8 mouse cellular contexts compared by ENCODE assay signal in genomic region chr4:99766753-99767152, GRCm38 (mm10). TPM values are rescaled to one million over a fixed set of nuclear protein-coding genes. Genes with fewer than 3 reads are reported as not detected.
DNase-seq lines count a peak whose midpoint lies in the region; ATAC-seq and TF ChIP-seq lines count a peak whose summit lies in the region.

No protein-coding gene starts in this region.

- H3K27me3 ChIP-seq in kidney, embryonic 16.5 days (ENCODE audit: insufficient read depth, low read length) = no peaks in the 10 kb centered on the region
- no peaks in the 10 kb centered on the region for H3K27me3 ChIP-seq in forebrain, postnatal 0 days (ENCODE audit: insufficient read depth, low read length)
- no peaks in the 10 kb centered on the region for H3K27me3 ChIP-seq in lung, postnatal 0 days (replicated peaks; ENCODE audit: insufficient read depth, low read length)

- no peak overlapping the region for H3K4me2 ChIP-seq in kidney, embryonic 16.5 days (replicated peaks; ENCODE audit: low read depth, low read length)
- no peak overlapping the region for H3K4me2 ChIP-seq in forebrain, postnatal 0 days (ENCODE audit: low read depth)
- no peak overlapping the region for H3K4me2 ChIP-seq in lung, postnatal 0 days (replicated peaks; ENCODE audit: low read depth, low read length)

- DNase-seq in kidney, adult 9 months = peak; percentile 34
- DNase-seq in R1 (ENCODE audit: low read depth, low spot score) = peak; percentile 47
- DNase-seq in forebrain, postnatal 0 days = peak; percentile 22
- peak; percentile 56 for DNase-seq in lung, postnatal 0 days (ENCODE audit: low spot score)
- DNase-seq in layer of hippocampus, adult 9-10 months (ENCODE audit: low spot score) = no peak
- no peak for DNase-seq in thymus, postnatal 14 days

- WGBS in kidney, embryonic 16.5 days = 42% methylated on average over 1 of the region's 1 CpGs
- 30% methylated on average over 1 of the region's 1 CpGs for whole genome bisulfite sequencing in forebrain, postnatal 0 days
- WGBS in lung, postnatal 0 days = 58% methylated on average over 1 of the region's 1 CpGs

- no peaks in the 10 kb centered on the region for H3K36me3 ChIP-seq in kidney, embryonic 16.5 days (ENCODE audit: insufficient read depth, low read length)
- H3K36me3 ChIP-seq in forebrain, postnatal 0 days (ENCODE audit: insufficient read depth) = no peaks in the 10 kb centered on the region
- no peaks in the 10 kb centered on the region for H3K36me3 ChIP-seq in lung, postnatal 0 days (ENCODE audit: insufficient read depth, low read length)

- no peak overlapping the region for H3K9ac ChIP-seq in kidney, embryonic 16.5 days (replicated peaks; ENCODE audit: low read length)
- H3K9ac ChIP-seq in forebrain, postnatal 0 days = no peak overlapping the region
- H3K9ac ChIP-seq in lung, postnatal 0 days (replicated peaks; ENCODE audit: low read depth) = no peak overlapping the region

- H3K4me1 ChIP-seq in kidney, embryonic 16.5 days (ENCODE audit: insufficient read depth, low read length) = no peaks in the 10 kb centered on the region
- H3K4me1 ChIP-seq in forebrain, postnatal 0 days (ENCODE audit: insufficient read depth) = no peaks in the 10 kb centered on the region
- H3K4me1 ChIP-seq in lung, postnatal 0 days (ENCODE audit: insufficient read depth, low read depth, low read length) = no peaks in the 10 kb centered on the region

- TF ChIP-seq CTCF in forebrain, postnatal 0 days (IDR thresholded peaks at IDR 0.05; ENCODE audit: low read depth) = peak; percentile 53
- TF ChIP-seq CTCF in lung, postnatal 0 days (IDR thresholded peaks at IDR 0.05) = peak; percentile 71

- TF ChIP-seq EP300 in lung, postnatal 0 days (IDR thresholded peaks at IDR 0.05) = no peak

- H3K9me3 ChIP-seq in kidney, embryonic 16.5 days (ENCODE audit: low read length) = no peaks in the 10 kb centered on the region
- H3K9me3 ChIP-seq in forebrain, postnatal 0 days (ENCODE audit: low read length) = no peaks in the 10 kb centered on the region
- H3K9me3 ChIP-seq in lung, postnatal 0 days (ENCODE audit: low read length) = no peaks in the 10 kb centered on the region

- H3K27ac ChIP-seq in kidney, embryonic 16.5 days (ENCODE audit: low read length) = no peak overlapping the region
- H3K27ac ChIP-seq in forebrain, postnatal 0 days (ENCODE audit: low read depth, low read length) = no peak overlapping the region
- no peak overlapping the region for H3K27ac ChIP-seq in lung, postnatal 0 days (ENCODE audit: low read length)

- H3K4me3 ChIP-seq in kidney, embryonic 16.5 days (ENCODE audit: low read length) = no peak overlapping the region
- no peak overlapping the region for H3K4me3 ChIP-seq in forebrain, postnatal 0 days (ENCODE audit: low read depth, low read length)
- H3K4me3 ChIP-seq in lung, postnatal 0 days (ENCODE audit: low read depth, low read length) = no peak overlapping the region

- no peak for ATAC-seq in kidney, embryonic 16.5 days (ENCODE audit: low FRiP score, low TSS enrichment)
- ATAC-seq in forebrain, postnatal 0 days = peak; percentile 51; the same call in 1 of the 2 replicates
- ATAC-seq in lung, postnatal 0 days = peak; percentile 65
- no peak for ATAC-seq in activated CD4-positive, CD25-positive, alpha-beta regulatory T cell, adult 4 months

RNA-seq across cellular contexts. Expression of gene Alg6, which starts 51.3 kb away (rescaled TPM):
- polyA plus RNA-seq in kidney, embryonic 16.5 days (2015; fragmentation: Nextera tagmentation; extraction: Ambion mirVana) = 25.6 TPM in 2 replicates
- total RNA-seq in forebrain, postnatal 0 days (2014; rRNA removed) = 13.0 and 18.2 TPM in 2 replicates
- 6.3 and 9.8 TPM in 2 replicates for polyA plus RNA-seq in forebrain, postnatal 0 days (2015; fragmentation: Nextera tagmentation; extraction: Ambion mirVana)
- 7.3 and 10.0 TPM in 2 replicates for polyA plus RNA-seq in lung, postnatal 0 days (2015; fragmentation: Nextera tagmentation; extraction: Ambion mirVana)
- polyA plus RNA-seq in activated CD4-positive, CD25-positive, alpha-beta regulatory T cell, adult 4 months (2017; shearing (Covaris generic)) = 10 to 100 TPM; 10.4 to 10.5 TPM

Comparison
In these comparisons a context has a peak if more than half of its experiments do, and no peak if none do; other contexts are left out.
1. DNase-seq: peak in kidney, adult 9 months (single experiment), R1 (single experiment), forebrain, postnatal 0 days (single experiment) and lung, postnatal 0 days (single experiment); none in layer of hippocampus, adult 9-10 months (single experiment) and thymus, postnatal 14 days (single experiment).
2. ATAC-seq: peak in forebrain, postnatal 0 days (single experiment) and lung, postnatal 0 days (single experiment); none in kidney, embryonic 16.5 days (single experiment) and activated CD4-positive, CD25-positive, alpha-beta regulatory T cell, adult 4 months (single experiment).